Mouse (Mus musculus) spleen, adult 2 months (tissue): Measurements from ENCODE around the gene Ficd.

Source experiments
- CTCF ChIP-seq: fragments of 200-500 bp; IDR thresholded peaks from 2 replicates; pipeline ENCODE4 v1.5.1; 2011; ENCODE audit warnings: mild to moderate bottlenecking, inconsistent platforms; ENCODE audit not compliant: insufficient read depth, insufficient read length, insufficient replicate concordance; ENCODE audit errors: extremely low read depth
- POLR2A ChIP-seq: fragments of 200-500 bp; IDR thresholded peaks from 2 replicates; pipeline ENCODE4 v1.6.1; 2011; ENCODE audit warnings: low read depth, low read length, inconsistent platforms

DNA sequence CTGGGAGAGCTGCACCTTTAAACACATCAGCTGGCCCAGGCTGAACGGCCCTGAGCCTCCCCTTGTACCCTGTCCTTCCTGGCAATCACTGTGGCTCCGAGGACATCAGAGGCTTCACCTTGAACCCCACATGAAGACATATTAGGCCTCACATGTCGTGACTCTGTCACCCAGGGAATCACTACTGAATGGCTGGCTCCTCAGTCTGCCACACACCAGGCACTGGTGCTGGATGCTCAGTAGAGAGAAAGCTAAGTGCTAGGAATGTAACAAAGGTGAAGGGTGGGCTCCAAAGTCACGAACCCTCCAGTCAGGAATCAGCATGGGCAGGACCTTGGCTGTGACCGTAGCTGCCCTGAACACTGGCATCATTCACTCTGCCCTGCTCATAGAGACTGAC is 44.0 kb downstream of the Ficd start:
- TF ChIP-seq CTCF, result no peak
- no peak for TF ChIP-seq POLR2A
